Mouse (Mus musculus) cerebellum, adult 11-12 months (tissue): Measurements from ENCODE around the gene Lrrfip1.

Experiments used
- DNase-seq: peaks from one replicate; pipeline ENCODE4 v3.0.0; 2022

Lrrfip1 gene

GRCm38 (mm10) chr1:91058251-91058650, 59.7 kb downstream of the Lrrfip1 start:
- DNase-seq, result no peak

DNA sequence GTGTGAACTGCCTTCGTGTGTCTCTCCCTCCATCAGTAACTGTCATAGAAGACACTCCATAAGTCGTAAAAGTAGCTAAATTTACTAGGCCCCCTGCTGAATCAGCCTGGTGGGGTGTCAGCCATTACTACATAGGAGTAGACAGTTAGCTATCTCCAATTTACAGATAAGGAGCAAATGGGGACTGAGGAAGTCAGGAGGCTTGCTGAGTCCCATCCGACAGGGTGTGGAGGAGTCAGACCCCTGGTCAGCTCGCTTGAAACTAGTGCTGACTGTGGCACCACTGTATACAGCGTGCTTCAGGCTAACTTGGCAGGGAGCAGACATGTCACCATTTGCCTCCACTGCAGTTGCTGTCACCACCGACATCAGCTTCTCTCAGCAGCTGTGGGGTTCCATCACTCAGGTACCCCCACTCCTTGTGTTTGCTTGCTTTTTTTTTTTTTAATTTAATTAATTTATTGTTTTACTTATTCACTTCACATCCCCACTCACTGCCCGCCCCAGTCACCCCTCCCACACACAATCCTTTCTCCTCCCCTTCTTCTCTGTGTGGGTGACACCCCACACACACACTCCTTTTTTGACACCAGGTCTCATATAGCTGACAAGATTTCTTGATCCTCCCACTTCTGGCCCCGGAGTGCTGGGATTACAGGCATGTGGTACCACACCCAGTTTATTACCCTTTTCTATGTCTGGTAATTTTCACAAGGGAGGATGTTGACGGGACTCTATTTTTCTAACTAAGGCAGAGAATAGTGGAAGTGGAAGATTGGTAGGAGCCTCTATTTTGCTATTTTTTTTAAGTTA, 61.5 kb downstream of the Lrrfip1 start:
- no peak for DNase-seq

- DNase-seq, result no peak
Observed at GRCm38 (mm10) chr1:91061105-91061504, 62.6 kb downstream of the Lrrfip1 start.

DNA sequence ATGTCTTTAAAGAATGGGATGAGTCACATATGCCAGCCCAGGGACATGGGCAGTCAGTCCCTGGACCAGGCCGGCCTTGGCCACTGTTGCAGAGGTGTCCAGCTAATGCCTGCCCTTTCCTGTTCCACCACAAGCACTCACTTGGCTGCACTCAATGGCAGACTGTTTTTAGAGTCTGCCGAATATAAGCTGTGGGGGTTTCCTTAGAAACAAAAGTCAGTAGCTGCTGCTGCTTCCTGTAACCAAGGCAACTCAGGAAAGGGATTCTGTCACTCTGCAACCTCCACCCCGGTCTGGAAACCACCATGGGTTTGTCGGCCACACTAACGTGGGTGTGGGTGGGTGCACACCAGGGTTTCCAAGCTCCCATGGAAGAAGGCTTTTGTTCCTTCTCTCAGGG, 63.8 kb downstream of the Lrrfip1 start:
- DNase-seq, result no peak

DNA sequence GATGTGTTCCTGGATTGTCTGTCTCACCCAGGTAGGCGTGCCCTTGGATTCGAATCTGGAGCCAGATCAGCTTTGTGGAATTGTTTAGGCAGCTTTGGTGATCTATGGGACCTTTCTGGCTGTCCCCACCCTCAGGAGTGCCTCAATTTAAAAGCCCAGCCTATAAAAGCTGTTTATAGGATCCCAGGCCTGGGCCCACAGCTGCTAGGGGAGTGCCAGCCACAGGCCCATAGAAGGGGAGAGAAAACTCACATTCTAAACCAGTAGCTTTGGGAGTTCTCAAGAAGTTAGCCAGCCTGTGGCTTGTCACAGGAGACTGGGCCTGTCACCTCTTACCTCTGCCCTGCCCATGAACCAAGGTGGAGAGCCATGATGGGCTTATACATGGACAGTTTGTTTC, 65.5 kb downstream of the Lrrfip1 start:
- DNase-seq, result no peak

DNA sequence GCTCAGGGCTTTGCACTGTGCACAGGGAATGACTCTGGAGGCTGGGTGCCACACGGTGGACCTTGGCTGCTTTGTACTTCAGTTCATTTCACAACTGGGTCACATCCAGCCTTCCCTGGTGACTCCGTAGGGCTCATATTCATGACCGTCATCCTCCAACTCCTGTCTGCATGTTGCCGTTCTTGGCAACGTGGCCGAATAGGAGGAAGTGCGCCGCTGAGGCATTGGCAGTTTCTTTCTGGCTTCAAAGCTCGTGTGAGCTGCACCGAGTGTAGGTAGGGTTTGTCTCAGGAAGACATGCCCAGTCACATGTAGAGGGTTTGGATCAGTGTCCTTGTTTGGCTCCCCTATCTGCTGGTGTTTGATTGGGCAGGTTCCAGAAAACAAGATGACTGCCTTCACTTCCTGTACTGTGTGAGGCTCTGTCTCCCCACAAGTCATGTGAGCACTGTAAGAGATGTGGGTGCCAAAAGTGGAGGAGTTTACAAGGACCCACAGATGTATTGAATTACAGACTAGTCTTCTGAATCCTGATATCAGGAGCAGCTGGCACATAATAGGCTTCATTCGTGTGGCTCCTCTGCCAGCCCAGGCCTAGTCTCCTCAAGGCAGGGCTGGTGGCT, 66.5 kb downstream of the Lrrfip1 start:
- DNase-seq, result no peak

GRCm38 (mm10) chr1:91066061-91066460, 67.5 kb downstream of the Lrrfip1 start:
- DNase-seq, result no peak

- DNase-seq, result no peak
Observed at GRCm38 (mm10) chr1:91066599-91066998, 68.1 kb downstream of the Lrrfip1 start.

GRCm38 (mm10) chr1:91067716-91068115, 69.2 kb downstream of the Lrrfip1 start:
- DNase-seq, result peak; percentile 21

DNA sequence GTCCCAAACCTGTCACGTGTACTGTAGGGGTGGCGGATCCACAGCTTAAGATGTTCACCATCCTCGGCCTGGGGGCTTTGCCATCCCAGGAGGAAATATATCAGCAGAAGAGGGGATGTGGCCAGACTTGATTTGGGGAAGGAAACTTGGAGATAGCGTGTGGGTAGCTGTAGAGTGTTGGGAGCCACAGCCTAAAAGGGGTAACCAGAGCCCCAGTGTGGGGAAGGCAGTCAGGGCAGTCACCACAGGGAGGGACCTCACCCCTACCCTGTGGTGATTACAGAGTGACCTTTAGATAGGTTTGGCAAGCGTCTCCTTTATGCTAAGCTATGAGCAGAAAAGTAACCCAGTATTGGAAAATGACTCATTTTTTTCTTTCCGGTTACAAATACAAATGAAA, 71.0 kb downstream of the Lrrfip1 start:
- DNase-seq, result no peak

- DNase-seq, result no peak
Observed at GRCm38 (mm10) chr1:91070547-91070946, 72.0 kb downstream of the Lrrfip1 start.

DNA sequence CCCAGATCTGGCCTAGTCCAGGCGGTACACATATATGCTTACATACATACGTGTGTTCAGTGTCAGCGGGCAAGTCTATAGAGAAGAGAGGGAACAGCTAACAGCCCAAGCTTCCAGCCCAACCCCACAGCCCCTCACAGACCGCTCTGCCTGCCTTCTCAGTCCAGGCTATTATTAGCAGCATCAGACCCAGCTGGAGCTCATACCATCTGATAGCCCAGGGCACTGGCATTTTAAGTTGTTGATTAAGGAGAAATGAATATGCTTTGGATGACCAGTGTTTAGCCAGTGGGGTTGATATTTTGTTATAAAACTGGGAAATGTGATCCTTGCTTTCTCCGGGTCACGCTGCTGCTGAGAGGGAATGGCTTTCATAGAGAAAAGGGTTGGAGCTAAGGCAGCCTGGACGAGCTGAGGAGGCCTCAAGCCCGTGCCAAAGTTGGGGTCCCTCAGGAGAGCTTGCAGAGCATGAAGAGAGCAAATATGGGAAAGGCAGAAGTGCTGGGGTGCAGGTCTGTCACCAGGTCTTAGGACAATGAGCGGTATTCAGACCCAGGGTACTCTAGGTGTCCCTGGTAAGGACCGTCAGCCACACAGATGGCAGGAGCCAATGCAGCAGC, 73.2 kb downstream of the Lrrfip1 start:
- no peak for DNase-seq

DNA sequence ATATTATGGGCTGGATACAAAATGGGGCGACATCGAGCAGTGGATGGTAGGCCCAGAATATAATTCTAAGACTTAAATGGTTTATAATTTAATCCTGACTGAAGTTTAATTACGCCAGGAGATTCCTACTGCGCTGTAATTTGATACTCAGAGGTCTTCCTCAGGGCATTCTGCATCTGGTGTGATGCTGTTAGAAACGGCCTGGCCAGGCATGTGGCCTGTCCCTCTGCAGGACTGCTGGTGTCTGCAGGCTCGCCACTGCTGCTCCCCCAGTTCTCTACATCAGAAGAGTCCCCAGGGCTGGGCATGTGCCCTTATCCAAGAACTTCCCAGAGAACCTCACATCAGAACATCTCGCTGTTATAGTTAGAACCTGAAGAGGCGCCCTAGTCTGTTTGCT, 78.4 kb downstream of the Lrrfip1 start:
- DNase-seq, result no peak

- DNase-seq, result no peak
Observed at GRCm38 (mm10) chr1:91077456-91077855, 78.9 kb downstream of the Lrrfip1 start.

DNA sequence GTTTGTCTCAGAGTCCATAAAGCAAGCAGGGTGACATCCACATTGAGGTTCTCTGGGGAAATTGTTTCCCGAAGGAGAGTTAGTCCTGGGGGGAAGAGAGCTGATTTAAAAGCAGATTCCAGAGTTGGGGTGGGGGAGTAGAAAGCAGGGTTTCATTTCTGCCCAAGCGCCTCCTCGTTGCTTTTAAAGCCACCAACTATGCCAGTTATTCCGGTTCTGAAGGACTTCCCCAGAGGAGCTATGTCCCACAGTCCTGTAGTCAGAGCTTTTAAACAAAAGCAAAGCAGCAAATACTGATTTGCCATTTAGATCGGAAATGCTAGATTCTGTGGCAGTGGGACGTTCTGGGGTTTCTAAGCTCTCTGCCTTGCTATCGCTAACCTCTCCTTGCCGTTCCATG, 79.4 kb downstream of the Lrrfip1 start:
- DNase-seq, result no peak

GRCm38 (mm10) chr1:91079740-91080422, 81.3 kb downstream of the Lrrfip1 start:
- no peak for DNase-seq

GRCm38 (mm10) chr1:91080423-91080749, 81.8 kb downstream of the Lrrfip1 start:
- no peak for DNase-seq

GRCm38 (mm10) chr1:91084374-91084773, 85.8 kb downstream of the Lrrfip1 start:
- DNase-seq, result no peak

- DNase-seq, result no peak
Observed at GRCm38 (mm10) chr1:91085009-91085408, 86.5 kb downstream of the Lrrfip1 start.

DNA sequence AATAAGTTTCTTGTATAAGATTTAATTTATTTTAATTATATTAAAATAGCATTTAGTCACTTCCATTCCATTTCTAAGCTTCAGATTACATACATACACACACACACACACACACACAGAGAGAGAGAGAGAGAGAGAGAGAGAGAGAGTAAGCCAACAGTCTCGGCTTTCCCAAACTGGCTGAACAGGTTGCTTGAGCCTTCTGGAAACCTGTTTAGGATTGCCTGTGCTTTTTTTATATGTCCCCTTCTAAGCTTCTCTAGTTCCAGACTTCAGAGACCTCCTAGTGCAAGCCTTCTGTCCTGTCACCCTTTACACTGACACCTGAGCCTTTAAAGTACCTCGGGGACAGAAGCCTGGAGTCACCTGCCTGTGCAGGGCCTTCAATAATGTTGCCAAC, 87.1 kb downstream of the Lrrfip1 start:
- DNase-seq, result no peak

DNA sequence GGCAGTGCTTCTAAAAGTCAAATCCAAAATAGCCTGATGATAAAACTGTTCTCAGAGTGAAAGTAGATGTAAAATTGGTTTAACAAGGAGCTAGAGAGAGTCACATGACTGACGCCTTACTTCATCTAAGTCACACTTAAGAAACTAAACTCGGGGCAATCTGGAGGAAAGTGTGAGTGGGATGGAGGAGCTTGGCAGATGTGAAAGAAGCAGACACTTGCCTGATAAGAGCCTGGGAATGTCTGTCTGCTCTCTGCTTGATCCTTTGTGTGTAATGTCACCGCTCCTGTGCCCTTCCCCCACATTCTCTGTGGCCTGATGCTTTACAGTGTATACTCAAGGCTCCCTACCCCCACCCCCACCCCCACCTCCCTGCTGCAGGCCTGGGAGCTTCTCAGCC, 87.8 kb downstream of the Lrrfip1 start:
- no peak for DNase-seq

- no peak for DNase-seq
Observed at GRCm38 (mm10) chr1:91086748-91087147, 88.2 kb downstream of the Lrrfip1 start.

GRCm38 (mm10) chr1:91088027-91088426, 89.5 kb downstream of the Lrrfip1 start:
- DNase-seq, result no peak

DNA sequence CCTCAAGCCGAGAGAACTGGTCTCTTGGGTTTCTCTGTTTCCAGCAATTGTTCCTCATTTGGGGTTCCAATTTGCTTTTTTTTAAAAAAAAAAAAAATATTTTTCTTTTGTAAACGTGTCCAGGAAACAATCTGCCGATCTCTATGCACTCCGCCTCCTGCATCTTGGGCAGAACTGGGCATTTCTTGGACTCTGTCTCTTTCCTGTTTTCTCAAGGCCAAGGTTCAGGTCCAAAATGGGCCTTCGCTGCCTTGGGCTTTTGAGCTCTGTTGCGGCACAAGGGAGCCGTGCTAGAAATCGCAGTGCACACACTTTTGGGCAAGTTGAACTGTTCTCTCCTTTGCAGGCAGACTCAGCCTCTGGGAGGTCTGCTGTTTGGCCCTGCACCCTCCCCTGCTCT, 90.4 kb downstream of the Lrrfip1 start:
- DNase-seq, result no peak
